Mouse (Mus musculus): Measurements from ENCODE around the gene Eri3. TPM values are rescaled to one million over a fixed set of nuclear protein-coding genes. Genes with fewer than 3 reads are reported as not detected.

The Eri3 gene
- polyA plus RNA-seq, 1 experiment from 2014 or later: 111 TPM

GRCm38 (mm10) chr4:117636891-117637613 is 86.9 kb downstream of the Eri3 start:
- 33% methylated on average over 22 of the region's 22 CpGs for WGBS
- no peak for DNase-seq (ENCODE audit: low spot score)
- Histone ChIP-seq H3K4me1 (peaks cover 24% of the 10 kb centered on the region), H3K27me3 (ENCODE audit: low read depth, poor library complexity, severe bottlenecking) (peaks cover 13% of the 10 kb centered on the region), H3K4me3 (no peak overlapping the region), H3K36me3 (peaks cover 43% of the 10 kb centered on the region), H3K27ac (replicated peaks) (peak overlapping the region; percentile 65), H3K9me3 (replicated peaks) (peaks cover 5% of the 10 kb centered on the region; the same call in 1 of the 2 replicates)

GRCm38 (mm10) chr4:117640925-117641703 is 90.9 kb downstream of the Eri3 start:
- DNase-seq (ENCODE audit: low spot score): no peak
- H3K4me1 ChIP-seq: peaks cover 38% of the 10 kb centered on the region
- peaks cover 38% of the 10 kb centered on the region for H3K27me3 ChIP-seq (ENCODE audit: low read depth, poor library complexity, severe bottlenecking)
- 95% methylated on average over 1 of the region's 1 CpGs for WGBS
- no peak overlapping the region for H3K27ac ChIP-seq (replicated peaks)
- peaks cover 15% of the 10 kb centered on the region for H3K36me3 ChIP-seq
- no peak overlapping the region for H3K4me3 ChIP-seq
- no peaks in the 10 kb centered on the region for H3K9me3 ChIP-seq (replicated peaks)

- Histone ChIP-seq H3K4me3 (no peak overlapping the region), H3K27ac (replicated peaks) (no peak overlapping the region), H3K4me1 (peaks cover 38% of the 10 kb centered on the region), H3K9me3 (replicated peaks) (no peaks in the 10 kb centered on the region), H3K27me3 (ENCODE audit: low read depth, poor library complexity, severe bottlenecking) (peaks cover 37% of the 10 kb centered on the region), H3K36me3 (peaks cover 15% of the 10 kb centered on the region)
- 81% methylated on average over 1 of the region's 1 CpGs for WGBS
- no peak for DNase-seq (ENCODE audit: low spot score)
Measured at GRCm38 (mm10) chr4:117641804-117642203, 91.6 kb downstream of the Eri3 start.

- 37% methylated on average over 22 of the region's 22 CpGs for WGBS
- peak; percentile 55 for DNase-seq (ENCODE audit: low spot score)
Measured at GRCm38 (mm10) chr4:117645031-117645435, 94.9 kb downstream of the Eri3 start.

GRCm38 (mm10) chr4:117645859-117646258 is 95.7 kb downstream of the Eri3 start:
- no peak for DNase-seq (ENCODE audit: low spot score)
- H3K4me1 ChIP-seq: peaks cover 69% of the 10 kb centered on the region
- H3K27me3 ChIP-seq (ENCODE audit: low read depth, poor library complexity, severe bottlenecking): peaks cover 66% of the 10 kb centered on the region
- no peaks in the 10 kb centered on the region for H3K9me3 ChIP-seq (replicated peaks)
- peak overlapping the region; percentile 78 for H3K27ac ChIP-seq (replicated peaks)
- peaks cover 17% of the 10 kb centered on the region for H3K36me3 ChIP-seq
- peak overlapping the region; percentile 30; the same call in 1 of the 2 replicates for H3K4me3 ChIP-seq
- WGBS: 84% methylated on average over 2 of the region's 2 CpGs

More at GRCm38 (mm10) chr4:117645031-117645435, 94.9 kb downstream of the Eri3 start:
- Histone ChIP-seq H3K27ac (replicated peaks) (peak overlapping the region; percentile 78), H3K36me3 (peaks cover 18% of the 10 kb centered on the region), H3K9me3 (replicated peaks) (no peaks in the 10 kb centered on the region), H3K27me3 (ENCODE audit: low read depth, poor library complexity, severe bottlenecking) (peaks cover 62% of the 10 kb centered on the region), H3K4me3 (peak overlapping the region; percentile 30; the same call in 1 of the 2 replicates), H3K4me1 (peaks cover 62% of the 10 kb centered on the region)

- Histone ChIP-seq H3K27ac (replicated peaks) (peak overlapping the region; percentile 78), H3K36me3 (peaks cover 11% of the 10 kb centered on the region), H3K27me3 (ENCODE audit: low read depth, poor library complexity, severe bottlenecking) (peaks cover 66% of the 10 kb centered on the region), H3K9me3 (replicated peaks) (no peaks in the 10 kb centered on the region), H3K4me3 (0 out of 2 replicates have a peak overlapping the region, but pooled peaks have one; percentile 1), H3K4me1 (peaks cover 75% of the 10 kb centered on the region)
- 61% methylated on average over 8 of the region's 8 CpGs for WGBS
- no peak for DNase-seq (ENCODE audit: low spot score)
Measured at GRCm38 (mm10) chr4:117646496-117646895, 96.3 kb downstream of the Eri3 start.

- Histone ChIP-seq H3K4me3 (0 out of 2 replicates have a peak overlapping the region, but pooled peaks have one; percentile 1), H3K27me3 (ENCODE audit: low read depth, poor library complexity, severe bottlenecking) (peaks cover 66% of the 10 kb centered on the region), H3K4me1 (peaks cover 82% of the 10 kb centered on the region), H3K36me3 (0 out of 2 replicates have a peak, but pooled peaks cover 10% of the 10 kb centered on the region), H3K9me3 (replicated peaks) (no peaks in the 10 kb centered on the region), H3K27ac (replicated peaks) (peak overlapping the region; percentile 78)
- 24% methylated on average over 23 of the region's 23 CpGs for WGBS
- peak; percentile 42 for DNase-seq (ENCODE audit: low spot score)
Measured at GRCm38 (mm10) chr4:117646926-117647755, 97.0 kb downstream of the Eri3 start.

GRCm38 (mm10) chr4:117651626-117652101 is 101.5 kb downstream of the Eri3 start:
- Histone ChIP-seq H3K36me3 (0 out of 2 replicates have a peak, but pooled peaks cover 10% of the 10 kb centered on the region), H3K4me1 (peaks cover 94% of the 10 kb centered on the region), H3K27me3 (ENCODE audit: low read depth, poor library complexity, severe bottlenecking) (peaks cover 29% of the 10 kb centered on the region), H3K27ac (replicated peaks) (peak overlapping the region; percentile 52), H3K4me3 (no peak overlapping the region), H3K9me3 (replicated peaks) (no peaks in the 10 kb centered on the region)
- 10% methylated on average over 8 of the region's 8 CpGs for WGBS
- no peak for DNase-seq (ENCODE audit: low spot score)

GRCm38 (mm10) chr4:117652727-117653126 is 102.6 kb downstream of the Eri3 start:
- Histone ChIP-seq H3K36me3 (0 out of 2 replicates have a peak, but pooled peaks cover 10% of the 10 kb centered on the region), H3K4me1 (peaks cover 94% of the 10 kb centered on the region), H3K9me3 (replicated peaks) (no peaks in the 10 kb centered on the region), H3K4me3 (no peak overlapping the region), H3K27me3 (ENCODE audit: low read depth, poor library complexity, severe bottlenecking) (peaks cover 27% of the 10 kb centered on the region), H3K27ac (replicated peaks) (0 out of 2 replicates have a peak overlapping the region, but pooled peaks have one; percentile 52)
- DNase-seq (ENCODE audit: low spot score): no peak
- 40% methylated on average over 5 of the region's 5 CpGs for WGBS

GRCm38 (mm10) chr4:117654016-117654702 is 104.0 kb downstream of the Eri3 start:
- Histone ChIP-seq H3K27ac (replicated peaks) (peak overlapping the region; percentile 75), H3K4me1 (peaks cover 94% of the 10 kb centered on the region), H3K9me3 (replicated peaks) (no peaks in the 10 kb centered on the region), H3K4me3 (no peak overlapping the region), H3K36me3 (0 out of 2 replicates have a peak, but pooled peaks cover 10% of the 10 kb centered on the region), H3K27me3 (ENCODE audit: low read depth, poor library complexity, severe bottlenecking) (peaks cover 13% of the 10 kb centered on the region)
- 8% methylated on average over 10 of the region's 10 CpGs for WGBS
- DNase-seq (ENCODE audit: low spot score): no peak

GRCm38 (mm10) chr4:117654703-117655499 is 104.7 kb downstream of the Eri3 start:
- peaks cover 87% of the 10 kb centered on the region for H3K4me1 ChIP-seq
- no peak for DNase-seq (ENCODE audit: low spot score)
- H3K36me3 ChIP-seq: peaks cover 10% of the 10 kb centered on the region; the same call in 1 of the 2 replicates
- 43% methylated on average over 9 of the region's 9 CpGs for WGBS
- H3K9me3 ChIP-seq (replicated peaks): no peaks in the 10 kb centered on the region
- H3K27ac ChIP-seq (replicated peaks): peak overlapping the region; percentile 75
- H3K27me3 ChIP-seq (ENCODE audit: low read depth, poor library complexity, severe bottlenecking): 0 out of 2 replicates have a peak, but pooled peaks cover 5% of the 10 kb centered on the region
- H3K4me3 ChIP-seq: no peak overlapping the region
